ENCODE assay signal across 8 mouse cellular contexts in the genomic region with DNA sequence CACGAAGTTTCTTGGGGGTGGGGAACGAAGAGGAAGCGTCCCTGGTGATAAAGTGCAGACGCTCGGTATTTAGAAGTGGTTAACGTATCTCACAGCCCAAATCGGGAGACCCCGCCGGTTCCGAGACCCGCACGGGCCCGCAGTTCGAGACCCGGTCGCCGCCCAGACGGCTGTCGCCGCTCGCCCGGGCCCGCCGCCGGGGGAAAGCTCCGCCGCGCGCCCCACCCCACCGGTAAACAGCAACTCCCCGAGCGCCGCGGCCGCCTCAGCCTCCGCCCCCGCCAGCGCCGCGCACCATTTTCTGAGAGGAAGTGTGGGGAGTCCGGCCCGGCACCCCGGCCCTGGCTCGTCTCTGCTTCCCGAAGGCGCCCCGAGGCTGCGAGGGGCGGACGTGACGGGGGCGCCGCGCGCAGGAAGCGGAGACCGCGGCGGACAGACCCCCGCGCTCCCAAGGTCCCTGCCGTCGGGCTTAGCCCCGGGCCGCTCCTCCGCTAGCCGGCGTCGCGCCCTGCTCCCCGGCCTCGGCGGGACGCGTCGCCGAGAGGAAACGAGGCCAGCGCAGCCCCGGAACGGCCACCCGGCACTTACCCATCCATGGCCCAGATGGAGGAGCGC. TPM values are rescaled to one million over a fixed set of nuclear protein-coding genes. Genes with fewer than 3 reads are reported as not detected.
DNase-seq lines count a peak whose midpoint lies in the region; ATAC-seq lines count a peak whose summit lies in the region.

No protein-coding gene starts in this region.

- peak overlapping the region; percentile 95 for H3K4me3 ChIP-seq in hindbrain, embryonic 14.5 days (replicated peaks; ENCODE audit: low read length)

- H3K36me3 ChIP-seq in hindbrain, embryonic 14.5 days (replicated peaks; ENCODE audit: control insufficient read depth, insufficient read depth): no peaks in the 10 kb centered on the region

- ATAC-seq in hindbrain, embryonic 14.5 days (ENCODE audit: low FRiP score): peak; percentile 84

- peak; percentile 65 for DNase-seq in ZHBTc4 (ENCODE audit: low read depth, low spot score)
- peak; percentile 74 to 76 for DNase-seq in cerebellum, postnatal 10 days
- peak; percentile 57 to 61 for DNase-seq in frontal cortex, postnatal 36 days (ENCODE audit: low spot score in 2 of 2)
- DNase-seq in hindbrain, embryonic 14.5 days (ENCODE audit: low spot score): peak; percentile 42
- peak; percentile 59 to 67 for DNase-seq in left cerebral cortex, adult 18-20 months (ENCODE audit: low spot score in 2 of 2)
- DNase-seq in lung, postnatal 4 days: peak; percentile 85 to 88
- DNase-seq in right cerebral cortex, postnatal 14 days: peak; percentile 67
- DNase-seq in urinary bladder, postnatal 25 days (ENCODE audit: low spot score): peak; percentile 69

- peak overlapping the region; percentile 92 for H3K9ac ChIP-seq in hindbrain, embryonic 14.5 days

- H3K27ac ChIP-seq in hindbrain, embryonic 14.5 days: peak overlapping the region; percentile 93

- H3K4me2 ChIP-seq in hindbrain, embryonic 14.5 days (replicated peaks): peak overlapping the region; percentile 92

- H3K9me3 ChIP-seq in hindbrain, embryonic 14.5 days (ENCODE audit: control insufficient read depth, low read length): no peaks in the 10 kb centered on the region

- no peaks in the 10 kb centered on the region for H3K27me3 ChIP-seq in hindbrain, embryonic 14.5 days (ENCODE audit: control insufficient read depth, insufficient read depth, low read length)

- peaks cover 16% of the 10 kb centered on the region for H3K4me1 ChIP-seq in hindbrain, embryonic 14.5 days (replicated peaks; ENCODE audit: control insufficient read depth, insufficient read depth, low read length)

- under 1% methylated on average over 70 of the region's 83 CpGs for whole genome bisulfite sequencing in hindbrain, embryonic 14.5 days

RNA-seq across cellular contexts. Expression of a gene that starts 0.5 kb away (rescaled TPM):
- 24.9 and 25.6 TPM in 2 replicates for polyA plus RNA-seq in hindbrain, embryonic 14.5 days (2014; fragmentation: Nextera tagmentation; extraction: Ambion mirVana)
- 10 to 100 TPM; 31.3 to 34.4 TPM for total RNA-seq in left cerebral cortex, adult 18-20 months (2021)

RNA-seq across cellular contexts. Expression of a gene that starts 32.7 kb away (rescaled TPM):
- polyA plus RNA-seq in hindbrain, embryonic 14.5 days (2014; fragmentation: Nextera tagmentation; extraction: Ambion mirVana): 38.1 and 41.7 TPM in 2 replicates
- total RNA-seq in left cerebral cortex, adult 18-20 months (2021): 10 to 100 TPM; 25.7 to 28.1 TPM

Comparison
In these comparisons a context has a peak if more than half of its experiments do, and no peak if none do; other contexts are left out.
1. Peak in every context shown above with its lines: DNase-seq, ATAC-seq, H3K4me3 ChIP-seq and H3K27ac ChIP-seq.